Mouse (Mus musculus) kidney, postnatal 36 days (tissue): Measurements from ENCODE around the gene Mab21l1.

ENCODE experiments used
- DNase-seq, 2 experiments: peaks; one replicate each; pipeline ENCODE4 v3.0.0; 2021 to 2022; ENCODE audit warnings: mixed read lengths in 2 of 2

Gene Mab21l1

DNA sequence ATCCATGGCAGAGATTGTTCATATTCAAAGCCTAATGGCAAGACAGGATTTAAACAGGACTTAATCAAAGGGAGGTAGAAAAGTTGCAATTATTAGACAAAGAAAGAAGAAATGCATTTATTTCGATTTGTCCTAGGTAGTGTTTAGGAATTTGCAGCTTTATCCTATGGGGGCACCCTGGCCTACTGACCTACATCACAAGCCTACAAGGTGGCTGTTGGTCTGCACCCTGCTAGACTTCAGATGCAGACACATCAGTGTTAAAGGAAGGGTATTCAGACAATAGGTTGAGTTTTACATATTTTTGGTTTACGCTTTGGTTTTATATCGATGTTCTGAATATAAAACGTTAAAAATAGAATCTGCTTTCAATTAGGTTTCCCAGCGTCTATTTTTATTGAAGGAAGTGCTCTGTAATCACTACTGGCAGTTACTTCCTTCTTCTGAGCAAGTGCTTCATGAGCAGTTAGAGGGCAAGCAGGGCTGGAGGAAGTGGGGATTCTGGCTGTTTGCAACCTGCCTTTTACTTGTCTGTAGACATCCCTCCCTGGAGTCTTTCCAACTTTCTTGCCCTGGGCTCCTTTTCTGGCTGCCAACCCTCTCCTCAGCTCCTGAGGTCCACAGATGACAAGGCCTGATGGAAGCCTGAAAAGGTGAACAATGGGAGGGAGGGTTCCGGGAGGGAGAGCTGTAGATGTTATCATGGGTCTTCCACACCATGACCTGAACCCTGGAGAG lies 34.5 kb downstream of the Mab21l1 start:
- peak; percentile 14 to 29 for DNase-seq

DNA sequence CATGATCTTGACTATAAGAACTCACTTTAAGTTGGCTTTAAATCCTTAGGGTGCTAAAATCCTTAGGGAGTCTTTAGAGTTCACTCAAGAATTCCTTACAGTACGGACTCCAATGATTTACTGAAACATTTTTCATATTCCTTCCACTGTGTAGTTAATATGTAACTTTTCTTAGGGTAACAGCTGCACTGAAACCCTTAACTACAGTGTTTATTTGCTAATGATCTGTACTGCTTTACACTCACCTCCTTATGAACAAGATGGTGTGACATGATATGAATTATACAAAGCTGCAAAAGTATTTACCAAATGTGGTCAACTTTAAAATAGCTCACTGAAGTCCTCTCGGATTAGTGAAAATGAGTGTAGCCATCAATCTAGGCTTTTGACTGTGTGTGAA lies 35.8 kb downstream of the Mab21l1 start:
- no peak for DNase-seq

DNA sequence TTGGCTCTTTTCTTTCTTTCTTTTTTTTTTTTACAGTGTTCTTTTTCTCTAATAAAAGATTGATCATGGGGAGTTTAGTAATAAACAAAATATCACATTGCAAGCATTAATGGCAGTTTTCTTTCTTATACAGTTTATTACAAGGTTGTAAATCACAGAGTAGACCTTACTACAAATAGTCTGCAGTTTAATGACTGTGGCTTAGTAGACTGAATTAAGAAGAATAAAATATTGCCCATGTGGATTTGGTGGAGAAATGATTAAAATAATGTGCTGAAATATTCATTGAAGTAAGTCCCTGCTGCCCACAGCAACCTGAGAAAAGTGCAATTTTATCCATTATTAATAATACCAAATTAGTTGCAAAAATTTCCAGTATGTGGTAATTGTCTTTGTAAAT lies 37.3 kb downstream of the Mab21l1 start:
- DNase-seq: no peak

DNA sequence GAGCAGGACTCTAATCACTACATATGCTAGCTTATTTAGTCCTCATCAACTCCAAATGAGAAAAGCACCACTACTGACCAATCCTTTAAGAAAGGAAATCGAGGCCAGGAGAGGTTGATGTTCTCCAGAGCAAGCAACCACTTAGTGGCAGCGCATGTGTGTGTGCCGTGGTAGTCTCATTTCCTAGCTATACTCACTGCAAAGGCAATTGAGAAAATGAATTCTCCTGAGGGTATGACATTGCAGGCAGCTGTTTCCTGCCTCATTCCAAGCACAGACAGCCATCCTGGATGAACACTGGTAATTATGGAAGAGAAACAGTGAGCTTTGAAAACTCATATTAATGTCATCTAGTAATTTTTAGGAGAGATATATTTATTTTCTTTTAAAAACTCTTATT lies 42.6 kb downstream of the Mab21l1 start:
- DNase-seq: no peak

DNA sequence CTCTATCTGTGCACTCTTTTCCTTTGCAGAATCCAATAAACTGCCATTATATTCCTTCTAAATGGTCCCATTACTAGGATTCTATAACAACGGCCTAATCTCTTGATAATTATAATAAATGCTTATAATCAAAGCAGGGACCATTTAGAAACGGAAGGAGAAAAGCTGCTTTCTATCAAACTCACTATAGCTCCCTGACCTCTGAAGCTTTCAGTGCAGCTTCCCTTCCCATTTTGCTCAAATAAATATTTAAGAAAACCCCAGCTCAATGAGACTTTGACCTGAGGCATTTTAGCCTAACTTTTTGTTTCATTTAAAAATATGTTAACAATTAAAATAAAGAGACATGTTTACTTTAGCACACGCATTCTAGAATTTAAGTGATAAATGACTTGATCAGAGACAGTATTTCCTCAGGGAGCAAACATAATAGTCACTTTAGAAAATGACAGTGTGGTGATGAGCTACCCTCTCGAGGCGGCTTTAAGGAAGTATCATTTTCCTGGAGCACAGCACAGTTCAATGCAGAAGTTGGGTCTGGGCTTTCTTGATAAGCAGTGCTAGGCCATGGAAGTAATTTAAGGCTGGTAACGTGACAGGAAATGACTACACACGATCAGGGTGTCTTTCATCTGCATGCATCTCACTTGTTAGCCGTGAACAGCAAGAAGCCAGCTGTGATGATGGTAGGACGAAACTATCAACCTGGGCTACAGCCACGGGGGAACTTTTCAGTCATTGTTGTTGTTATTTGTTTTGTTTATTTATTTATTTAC lies 46.4 kb downstream of the Mab21l1 start:
- DNase-seq: peak in 1 of 2 experiments; percentile 1

DNA sequence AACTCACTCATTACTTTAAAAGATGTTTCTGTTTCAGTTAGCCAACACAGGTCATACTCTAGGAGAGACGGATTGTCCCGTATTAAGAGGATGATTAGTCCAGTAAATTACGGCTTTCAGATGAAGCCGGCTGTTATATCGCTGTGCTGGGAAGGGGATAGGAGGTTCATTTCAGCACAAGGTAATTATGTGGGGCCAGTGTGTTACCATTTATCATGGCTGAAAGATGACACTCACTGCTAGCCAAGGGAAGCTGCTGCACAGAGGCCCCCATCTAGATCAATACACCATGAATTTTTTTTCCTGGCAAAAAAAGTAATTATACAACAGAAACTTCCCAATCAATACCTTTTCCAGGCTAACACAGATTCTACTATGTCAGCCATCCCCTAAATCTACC lies 47.9 kb downstream of the Mab21l1 start:
- DNase-seq: no peak
